In the genomic region with DNA sequence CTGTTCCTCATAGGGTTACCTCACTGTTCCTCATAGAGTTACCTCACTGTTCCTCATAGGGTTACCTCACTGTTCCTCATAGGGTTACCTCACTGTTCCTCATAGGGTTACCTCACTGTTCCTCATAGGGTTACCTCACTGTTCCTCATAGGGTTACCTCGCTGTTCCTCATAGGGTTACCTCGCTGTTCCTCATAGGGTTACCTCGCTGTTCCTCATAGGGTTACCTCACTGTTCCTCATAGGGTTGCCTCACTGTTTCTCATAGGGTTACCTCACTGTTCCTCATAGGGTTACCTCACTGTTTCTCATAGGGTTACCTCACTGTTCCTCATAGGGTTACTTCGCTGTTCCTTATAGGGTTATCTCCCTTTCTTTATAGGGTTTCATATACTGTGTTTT, we compare ENCODE assay signal across 6 mouse cellular contexts. TPM values are rescaled to one million over a fixed set of nuclear protein-coding genes. Genes with fewer than 3 reads are reported as not detected.
"Had no signal": no experiment of that assay in that cellular context is flagged by ENCODE, and none has a peak within 500 bp of the region (broad histone marks: within the 10 kb centered on the region; RNA-seq: fewer than 3 reads in every experiment).

No protein-coding gene starts in this region.

RNA-seq across cellular contexts. Expression of gene Neurod6, which starts 29.9 kb away (rescaled TPM):
- total RNA-seq: heart, postnatal 10 days; heart, postnatal 14 days; heart, postnatal 25 days; heart, postnatal 36 days; heart, postnatal 4 days; hematopoietic stem cell, adult 5-6 weeks had no signal
